ENCODE assay signal across 14 mouse cellular contexts in the genomic region with DNA sequence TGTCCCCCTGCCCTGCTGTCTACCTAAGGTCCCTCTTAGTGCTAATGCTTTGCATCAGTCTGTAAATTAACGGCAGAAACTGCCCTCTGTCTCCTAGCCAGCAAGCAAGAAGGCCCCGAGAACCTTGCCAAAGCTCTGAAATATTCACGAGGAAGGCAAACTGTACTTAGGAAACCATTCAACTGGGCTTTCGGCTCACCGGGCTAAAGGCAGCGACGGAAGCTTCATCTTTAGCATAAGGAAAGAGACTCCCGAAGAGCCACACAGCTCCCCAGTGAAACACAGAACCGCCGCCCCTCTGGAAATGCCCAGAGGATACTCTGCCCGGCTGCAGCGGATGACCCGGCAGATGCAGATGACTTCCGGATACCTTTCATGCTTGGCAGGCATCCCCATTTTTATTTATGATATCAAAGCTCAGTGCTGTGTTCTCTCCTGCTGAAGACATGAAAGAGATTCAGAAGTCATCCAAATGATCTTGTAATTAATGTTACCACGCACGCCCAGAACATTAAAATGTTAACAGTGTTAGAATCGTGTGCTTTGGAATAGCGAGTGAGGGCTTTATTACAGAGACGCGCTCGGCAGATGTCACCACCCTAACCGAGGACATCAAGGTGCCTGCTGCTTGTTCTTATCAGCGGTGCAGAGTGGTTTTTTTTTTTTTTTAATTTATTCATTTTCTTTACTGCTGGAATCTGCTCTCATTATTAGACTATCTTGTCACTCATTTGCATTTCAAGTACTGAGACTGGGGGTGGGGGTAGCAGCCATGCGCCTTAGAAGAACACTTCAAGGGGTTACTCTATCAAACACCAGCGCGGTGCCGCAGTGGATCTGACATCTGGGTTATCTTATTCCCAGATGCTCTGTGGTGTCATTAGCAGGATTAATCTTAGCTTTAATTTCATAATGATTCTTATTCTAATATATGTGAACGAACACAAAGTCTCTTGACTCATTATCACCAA.
DNase-seq lines count a peak whose midpoint lies in the region; ATAC-seq and TF ChIP-seq lines count a peak whose summit lies in the region.
"Had no signal": no experiment of that assay in that cellular context is flagged by ENCODE, and none has a peak within 500 bp of the region (broad histone marks: within the 10 kb centered on the region; RNA-seq: fewer than 3 reads in every experiment).

No protein-coding gene starts in this region.

- peak overlapping the region; percentile 55 for H3K27ac ChIP-seq in hindbrain, embryonic 13.5 days
- H3K27ac ChIP-seq in hindbrain, embryonic 11.5 days (ENCODE audit: low read depth, low read length) = no peak overlapping the region
- no peak overlapping the region for H3K27ac ChIP-seq in forebrain, postnatal 0 days (ENCODE audit: low read depth, low read length)
- peak overlapping the region; percentile 37 for H3K27ac ChIP-seq in midbrain, embryonic 13.5 days
- H3K27ac ChIP-seq in neural tube, embryonic 15.5 days (replicated peaks) = no peak overlapping the region
- H3K27ac ChIP-seq in heart, embryonic 11.5 days (ENCODE audit: low read depth, low read length) = no peak overlapping the region
- H3K27ac ChIP-seq: heart, embryonic 10.5 days had no signal

- H3K27me3 ChIP-seq in hindbrain, embryonic 13.5 days = peaks cover 7% of the 10 kb centered on the region; the same call in 1 of the 2 replicates
- no peaks in the 10 kb centered on the region for H3K27me3 ChIP-seq in hindbrain, embryonic 11.5 days (ENCODE audit: control insufficient read depth, insufficient read depth, low read length)
- peaks cover 13% of the 10 kb centered on the region for H3K27me3 ChIP-seq in forebrain, postnatal 0 days (ENCODE audit: insufficient read depth, low read length)
- H3K27me3 ChIP-seq in midbrain, embryonic 13.5 days = peaks cover 7% of the 10 kb centered on the region; the same call in 1 of the 2 replicates
- H3K27me3 ChIP-seq in neural tube, embryonic 15.5 days (replicated peaks) = peaks cover 9% of the 10 kb centered on the region; the same call in 1 of the 2 replicates
- peaks cover 5% of the 10 kb centered on the region; the same call in 1 of the 2 replicates for H3K27me3 ChIP-seq in heart, embryonic 11.5 days (ENCODE audit: control insufficient read depth, insufficient read depth, low read length)
- H3K27me3 ChIP-seq: megakaryocyte, embryonic 14.5 days had no signal

- H3K36me3 ChIP-seq in hindbrain, embryonic 13.5 days = no peaks in the 10 kb centered on the region
- no peaks in the 10 kb centered on the region for H3K36me3 ChIP-seq in hindbrain, embryonic 11.5 days (ENCODE audit: control insufficient read depth, insufficient read depth, low read length)
- no peaks in the 10 kb centered on the region for H3K36me3 ChIP-seq in forebrain, postnatal 0 days (ENCODE audit: insufficient read depth)
- no peaks in the 10 kb centered on the region for H3K36me3 ChIP-seq in midbrain, embryonic 13.5 days
- no peaks in the 10 kb centered on the region for H3K36me3 ChIP-seq in neural tube, embryonic 15.5 days
- no peaks in the 10 kb centered on the region for H3K36me3 ChIP-seq in heart, embryonic 11.5 days (ENCODE audit: control insufficient read depth, insufficient read depth, low read length)
- H3K36me3 ChIP-seq: heart, embryonic 10.5 days had no signal

- TF ChIP-seq CTCF in forebrain, postnatal 0 days (IDR thresholded peaks at IDR 0.05; ENCODE audit: low read depth) = no peak

- peak overlapping the region; percentile 23 for H3K4me3 ChIP-seq in hindbrain, embryonic 13.5 days
- no peak overlapping the region for H3K4me3 ChIP-seq in hindbrain, embryonic 11.5 days (ENCODE audit: low read depth, low read length)
- H3K4me3 ChIP-seq in forebrain, postnatal 0 days (ENCODE audit: low read depth, low read length) = peak overlapping the region; percentile 1; the same call in 1 of the 2 replicates
- H3K4me3 ChIP-seq in midbrain, embryonic 13.5 days (replicated peaks) = no peak overlapping the region; the same call in 1 of the 2 replicates
- H3K4me3 ChIP-seq in neural tube, embryonic 15.5 days (replicated peaks) = peak overlapping the region; percentile 16
- H3K4me3 ChIP-seq in heart, embryonic 11.5 days (ENCODE audit: low read depth, low read length) = no peak overlapping the region
- H3K4me3 ChIP-seq: heart, embryonic 10.5 days; megakaryocyte, embryonic 14.5 days had no signal

- peaks cover 28% of the 10 kb centered on the region for H3K4me1 ChIP-seq in hindbrain, embryonic 13.5 days (replicated peaks)
- H3K4me1 ChIP-seq in hindbrain, embryonic 11.5 days (replicated peaks; ENCODE audit: control insufficient read depth, insufficient read depth, low read length) = no peaks in the 10 kb centered on the region
- H3K4me1 ChIP-seq in forebrain, postnatal 0 days (ENCODE audit: insufficient read depth) = no peaks in the 10 kb centered on the region
- peaks cover 32% of the 10 kb centered on the region for H3K4me1 ChIP-seq in midbrain, embryonic 13.5 days (replicated peaks)
- peaks cover 17% of the 10 kb centered on the region for H3K4me1 ChIP-seq in neural tube, embryonic 15.5 days
- H3K4me1 ChIP-seq in heart, embryonic 11.5 days (ENCODE audit: control insufficient read depth, insufficient read depth, low read length) = no peaks in the 10 kb centered on the region
- H3K4me1 ChIP-seq: heart, embryonic 10.5 days; megakaryocyte, embryonic 14.5 days had no signal

- H3K9ac ChIP-seq in hindbrain, embryonic 13.5 days = 0 out of 2 replicates have a peak overlapping the region, but pooled peaks have one; percentile 15
- H3K9ac ChIP-seq in hindbrain, embryonic 11.5 days (ENCODE audit: low read depth, low read length) = no peak overlapping the region
- no peak overlapping the region for H3K9ac ChIP-seq in forebrain, postnatal 0 days
- H3K9ac ChIP-seq in midbrain, embryonic 13.5 days (replicated peaks) = no peak overlapping the region; the same call in 1 of the 2 replicates
- no peak overlapping the region for H3K9ac ChIP-seq in neural tube, embryonic 15.5 days (replicated peaks)
- H3K9ac ChIP-seq in heart, embryonic 11.5 days (ENCODE audit: low read depth, low read length) = no peak overlapping the region

- peak; percentile 82 for ATAC-seq in hindbrain, embryonic 13.5 days (ENCODE audit: low FRiP score)
- no peak for ATAC-seq in hindbrain, embryonic 11.5 days (ENCODE audit: low FRiP score)
- ATAC-seq in forebrain, postnatal 0 days = peak; percentile 42; the same call in 1 of the 2 replicates
- peak; percentile 77 for ATAC-seq in midbrain, embryonic 13.5 days
- ATAC-seq in neural tube, embryonic 15.5 days (ENCODE audit: low FRiP score) = peak; percentile 36; the same call in 1 of the 2 replicates
- ATAC-seq in heart, embryonic 11.5 days (replicated peaks; ENCODE audit: insufficient number of reproducible peaks, low FRiP score, low TSS enrichment) = no peak

- peak overlapping the region; percentile 46 for H3K4me2 ChIP-seq in hindbrain, embryonic 13.5 days
- no peak overlapping the region for H3K4me2 ChIP-seq in hindbrain, embryonic 11.5 days (replicated peaks; ENCODE audit: low read depth, low read length)
- H3K4me2 ChIP-seq in forebrain, postnatal 0 days (ENCODE audit: low read depth) = peak overlapping the region; percentile 31
- H3K4me2 ChIP-seq in midbrain, embryonic 13.5 days (replicated peaks) = peak overlapping the region; percentile 45
- peak overlapping the region; percentile 49 for H3K4me2 ChIP-seq in neural tube, embryonic 15.5 days
- no peak overlapping the region for H3K4me2 ChIP-seq in heart, embryonic 11.5 days

- DNase-seq in hindbrain, embryonic 11.5 days (ENCODE audit: low spot score) = no peak
- peak; percentile 33 for DNase-seq in forebrain, postnatal 0 days
- DNase-seq in gastrocnemius, postnatal 25 days = no peak
- DNase-seq: adrenal gland, postnatal 36 days; cerebellum, adult 11-12 months; kidney, adult 8-10 months; liver; thymus, adult 18-20 months had no signal

- no peaks in the 10 kb centered on the region for H3K9me3 ChIP-seq in hindbrain, embryonic 13.5 days
- no peaks in the 10 kb centered on the region for H3K9me3 ChIP-seq in hindbrain, embryonic 11.5 days (ENCODE audit: control insufficient read depth, low read length)
- H3K9me3 ChIP-seq in forebrain, postnatal 0 days (ENCODE audit: low read length) = no peaks in the 10 kb centered on the region
- no peaks in the 10 kb centered on the region for H3K9me3 ChIP-seq in midbrain, embryonic 13.5 days
- H3K9me3 ChIP-seq in neural tube, embryonic 15.5 days (replicated peaks) = no peaks in the 10 kb centered on the region
- H3K9me3 ChIP-seq in heart, embryonic 11.5 days (replicated peaks; ENCODE audit: control insufficient read depth, low read length) = no peaks in the 10 kb centered on the region
- H3K9me3 ChIP-seq: heart, embryonic 10.5 days had no signal

- WGBS in hindbrain, embryonic 13.5 days = 39% methylated on average over 28 of the region's 28 CpGs
- WGBS in hindbrain, embryonic 11.5 days = 69% methylated on average over 28 of the region's 28 CpGs
- WGBS in forebrain, postnatal 0 days = 34% methylated on average over 28 of the region's 28 CpGs
- 36% methylated on average over 28 of the region's 28 CpGs for WGBS in midbrain, embryonic 13.5 days
- WGBS in neural tube, embryonic 15.5 days = 21% methylated on average over 28 of the region's 28 CpGs
- WGBS in heart, embryonic 11.5 days (ENCODE audit: insufficient replicate concordance) = 63% methylated on average over 28 of the region's 28 CpGs

Comparison
In these comparisons a context has a peak if more than half of its experiments do, and no peak if none do; other contexts are left out.
1. ATAC-seq: peak in hindbrain, embryonic 13.5 days (single experiment), forebrain, postnatal 0 days (single experiment), midbrain, embryonic 13.5 days (single experiment) and neural tube, embryonic 15.5 days (single experiment); none in hindbrain, embryonic 11.5 days (single experiment) and heart, embryonic 11.5 days (single experiment).
2. H3K27ac ChIP-seq: peak in hindbrain, embryonic 13.5 days (single experiment) and midbrain, embryonic 13.5 days (single experiment); none in hindbrain, embryonic 11.5 days (single experiment), forebrain, postnatal 0 days (single experiment), neural tube, embryonic 15.5 days (single experiment) and heart, embryonic 11.5 days (single experiment).
3. H3K4me2 ChIP-seq: peak in hindbrain, embryonic 13.5 days (single experiment), forebrain, postnatal 0 days (single experiment), midbrain, embryonic 13.5 days (single experiment) and neural tube, embryonic 15.5 days (single experiment); none in hindbrain, embryonic 11.5 days (single experiment) and heart, embryonic 11.5 days (single experiment).
4. H3K4me3 ChIP-seq: peak in hindbrain, embryonic 13.5 days (single experiment), forebrain, postnatal 0 days (single experiment) and neural tube, embryonic 15.5 days (single experiment); none in hindbrain, embryonic 11.5 days (single experiment), midbrain, embryonic 13.5 days (single experiment) and heart, embryonic 11.5 days (single experiment).